In the genomic region with DNA sequence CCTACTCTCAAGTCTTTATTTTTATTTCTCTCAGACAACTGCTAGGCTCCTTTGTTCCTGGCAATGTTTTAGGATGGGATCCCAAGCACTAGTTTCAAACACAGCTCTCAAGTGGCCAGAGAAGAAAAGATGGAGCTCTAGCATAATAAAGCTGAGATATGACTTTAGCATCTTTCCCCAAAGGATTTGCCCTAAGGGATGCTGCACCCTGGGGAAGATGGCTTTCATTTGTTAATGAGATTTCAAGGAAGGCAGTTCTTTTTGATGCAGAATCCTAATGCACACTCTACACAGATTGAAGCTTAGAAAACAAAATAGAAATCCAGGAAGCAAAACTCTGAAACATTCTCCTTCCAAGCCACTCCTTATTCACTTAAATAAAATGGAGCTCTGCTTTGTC, we compare ENCODE assay signal across 27 mouse cellular contexts.
DNase-seq lines count a peak whose midpoint lies in the region; ATAC-seq and TF ChIP-seq lines count a peak whose summit lies in the region.
"Had no signal": no experiment of that assay in that cellular context is flagged by ENCODE, and none has a peak within 500 bp of the region (broad histone marks: within the 10 kb centered on the region; RNA-seq: fewer than 3 reads in every experiment).

No protein-coding gene starts in this region.

- DNase-seq in heart, adult 11 months: no peak
- DNase-seq in ES-CJ7 (ENCODE audit: low read depth, low spot score): peak; percentile 15
- no peak for DNase-seq in neural tube, embryonic 10.5 days (ENCODE audit: extremely low spot score, low spot score)
- DNase-seq: adrenal gland, postnatal 10 days; adrenal gland, postnatal 36 days; cerebellum, adult 18-20 months; cerebellum, adult 9-10 months; cerebellum, postnatal 14 days; forebrain, postnatal 0 days; gastrocnemius, adult 2 months; gastrocnemius, postnatal 14 days; heart, adult 18-20 months; heart, postnatal 4 days; kidney, adult 2 months had no signal

- no peak for TF ChIP-seq EP300 in ES-Bruce4 (IDR thresholded peaks at IDR 0.05; ENCODE audit: insufficient read depth, low read depth, low read length)

- no peak for TF ChIP-seq CTCF in ES-Bruce4 (IDR thresholded peaks at IDR 0.05; ENCODE audit: low read depth, low read length)
- no peak for TF ChIP-seq CTCF in intestine, postnatal 0 days (IDR thresholded peaks at IDR 0.05; ENCODE audit: low read depth)

- H3K4me1 ChIP-seq in heart, embryonic 13.5 days: peaks cover 18% of the 10 kb centered on the region
- no peaks in the 10 kb centered on the region for H3K4me1 ChIP-seq in ES-Bruce4 (ENCODE audit: control insufficient read depth, insufficient read depth, low read length)
- H3K4me1 ChIP-seq in intestine, postnatal 0 days (replicated peaks; ENCODE audit: control insufficient read depth, insufficient read depth, low read length): no peaks in the 10 kb centered on the region
- H3K4me1 ChIP-seq: forebrain, embryonic 13.5 days had no signal

- no peaks in the 10 kb centered on the region for H3K36me3 ChIP-seq in heart, embryonic 13.5 days
- H3K36me3 ChIP-seq in ES-Bruce4 (ENCODE audit: control insufficient read depth, insufficient read depth, low read length, poor library complexity, severe bottlenecking): no peaks in the 10 kb centered on the region
- no peaks in the 10 kb centered on the region for H3K36me3 ChIP-seq in intestine, postnatal 0 days (ENCODE audit: control insufficient read depth, insufficient read depth)
- H3K36me3 ChIP-seq: forebrain, embryonic 10.5 days; G1E had no signal

- no peak overlapping the region for H3K9ac ChIP-seq in heart, embryonic 13.5 days
- no peak overlapping the region for H3K9ac ChIP-seq in ES-Bruce4 (ENCODE audit: low read depth, poor library complexity, severe bottlenecking)
- H3K9ac ChIP-seq in intestine, postnatal 0 days (ENCODE audit: low read depth, low read length): no peak overlapping the region
- H3K9ac ChIP-seq: forebrain, embryonic 13.5 days; forebrain, postnatal 0 days; hindbrain, embryonic 14.5 days had no signal

- H3K27me3 ChIP-seq in heart, embryonic 13.5 days (replicated peaks): no peaks in the 10 kb centered on the region
- no peaks in the 10 kb centered on the region; the same call in 1 of the 2 replicates for H3K27me3 ChIP-seq in ES-Bruce4 (ENCODE audit: control insufficient read depth, insufficient read depth, low read length, poor library complexity, severe bottlenecking)
- no peaks in the 10 kb centered on the region for H3K27me3 ChIP-seq in intestine, postnatal 0 days (replicated peaks; ENCODE audit: control insufficient read depth, insufficient read depth, low read length)
- H3K27me3 ChIP-seq: forebrain, embryonic 13.5 days; Patski had no signal

- ATAC-seq in heart, embryonic 13.5 days (ENCODE audit: extremely low read depth, insufficient number of reproducible peaks, low FRiP score, low TSS enrichment): no peak
- ATAC-seq in intestine, postnatal 0 days: no peak
- ATAC-seq: activated CD4-positive, CD25-positive, alpha-beta regulatory T cell, adult 4 months; CD4-positive, CD25-positive, alpha-beta regulatory T cell, adult 4 months; forebrain, embryonic 13.5 days; forebrain, postnatal 0 days; hindbrain, postnatal 0 days; inflammation-experienced regulatory T-cells, adult 6 months; intestine, embryonic 16.5 days; Patski had no signal

- no peak overlapping the region for H3K4me3 ChIP-seq in heart, embryonic 13.5 days
- no peak overlapping the region for H3K4me3 ChIP-seq in ES-Bruce4 (ENCODE audit: low read depth, low read length)
- no peak overlapping the region for H3K4me3 ChIP-seq in intestine, postnatal 0 days (ENCODE audit: low read depth, low read length)
- H3K4me3 ChIP-seq: forebrain, embryonic 10.5 days; forebrain, embryonic 13.5 days; gastrocnemius, adult 2 months had no signal

- peak overlapping the region; percentile 26; the same call in 1 of the 2 replicates for H3K27ac ChIP-seq in heart, embryonic 13.5 days (replicated peaks)
- H3K27ac ChIP-seq in ES-Bruce4 (ENCODE audit: insufficient read depth, low read length): peak overlapping the region; percentile 19; the same call in 1 of the 2 replicates
- H3K27ac ChIP-seq in intestine, postnatal 0 days (ENCODE audit: low read depth, low read length): no peak overlapping the region
- H3K27ac ChIP-seq: forebrain, embryonic 10.5 days; forebrain, embryonic 13.5 days; gastrocnemius, adult 2 months; hindbrain, embryonic 14.5 days; hindbrain, postnatal 0 days had no signal

- no peaks in the 10 kb centered on the region for H3K9me3 ChIP-seq in heart, embryonic 13.5 days
- peaks cover 11% of the 10 kb centered on the region for H3K9me3 ChIP-seq in ES-Bruce4 (replicated peaks; ENCODE audit: control insufficient read depth, insufficient read depth, low read length, poor library complexity, severe bottlenecking)
- H3K9me3 ChIP-seq in intestine, postnatal 0 days (ENCODE audit: control insufficient read depth): no peaks in the 10 kb centered on the region
- H3K9me3 ChIP-seq: forebrain, embryonic 10.5 days; forebrain, embryonic 13.5 days had no signal

- no peak overlapping the region for H3K4me2 ChIP-seq in heart, embryonic 13.5 days
- no peak overlapping the region for H3K4me2 ChIP-seq in intestine, postnatal 0 days (replicated peaks; ENCODE audit: low read depth)
- H3K4me2 ChIP-seq: forebrain, embryonic 13.5 days; hindbrain, embryonic 14.5 days had no signal

- no peak for TF ChIP-seq POLR2A in ES-Bruce4 (IDR thresholded peaks at IDR 0.05; ENCODE audit: insufficient read depth, low read length)
